Mouse (Mus musculus) liver, adult 2 months (tissue): ENCODE results near the gene Shq1.

ENCODE experiments used
- CTCF ChIP-seq: fragments of 200-500 bp; IDR thresholded peaks from 2 replicates; pipeline ENCODE4 v1.5.1; 2011; ENCODE audit warnings: low read depth, low read length, control low read depth
- POLR2A ChIP-seq: fragments of 200-500 bp; IDR thresholded peaks from 2 replicates; pipeline ENCODE4 v1.6.1; 2011; ENCODE audit warnings: low read length, control low read depth; ENCODE audit not compliant: insufficient read depth; ENCODE audit errors: extremely low read depth

- no peak for TF ChIP-seq POLR2A
- no peak for TF ChIP-seq CTCF
These were observed 82.1 kb downstream of the Shq1 start for GRCm38 (mm10) chr6:100588876-100589275.
